Mouse (Mus musculus): ENCODE results near the gene Cdh13.

DNA sequence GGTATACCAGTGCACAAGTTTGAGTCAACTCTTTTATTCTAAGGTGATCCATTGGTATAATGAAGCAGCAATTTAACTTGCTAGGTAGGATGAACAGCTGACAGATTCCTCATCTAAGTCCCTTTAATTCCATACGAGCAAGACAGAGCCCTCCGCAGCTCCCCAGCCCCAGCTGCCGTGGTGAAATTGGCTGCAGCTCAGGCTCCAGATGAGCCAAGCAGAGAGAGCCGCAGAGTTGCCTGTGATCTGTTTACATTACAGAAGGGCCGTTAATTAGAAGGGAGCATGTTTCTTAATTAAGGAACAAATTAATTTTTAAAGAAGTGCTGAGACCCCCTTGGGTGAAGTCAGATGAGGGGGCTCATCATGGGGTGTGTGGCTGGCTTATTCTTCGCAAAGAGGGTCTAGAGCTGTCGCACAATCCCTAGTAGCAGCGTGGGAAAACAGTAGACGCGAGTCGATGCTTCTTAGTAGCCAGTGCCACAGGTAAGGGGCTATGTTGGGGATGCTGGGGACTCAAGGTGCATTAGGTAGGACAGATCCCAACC lies 712.2 kb downstream of the Cdh13 start:
- TF ChIP-seq CTCF (IDR thresholded peaks at IDR 0.05; ENCODE audit: extremely low read depth, insufficient read depth, low read length) (no peak), POLR2A (IDR thresholded peaks at IDR 0.05; ENCODE audit: extremely low read depth, insufficient read depth, low read length) (no peak)

Measured in cortical plate, adult 2 months (tissue).